Mouse (Mus musculus) olfactory bulb, adult 2 months (tissue): ENCODE results near the gene Spdye4c. TPM values are rescaled to one million over a fixed set of nuclear protein-coding genes. Genes with fewer than 3 reads are reported as not detected.

Experiments used
- H3K27ac ChIP-seq: fragments of 200-500 bp; 2 replicates; pipeline ENCODE4 v1.5.1; 2012; ENCODE audit warnings: low read depth, low read length; ENCODE audit not compliant: insufficient read depth
- H3K4me1 ChIP-seq: fragments of 200-500 bp; 2 replicates; pipeline ENCODE4 v1.6.1; 2012; ENCODE audit warnings: low read length; ENCODE audit not compliant: control insufficient read depth, insufficient read depth
- H3K4me3 ChIP-seq: fragments of 200-500 bp; 2 replicates; pipeline ENCODE4 v1.5.1; 2012; ENCODE audit warnings: mild to moderate bottlenecking, low read depth, low read length, moderate library complexity; ENCODE audit not compliant: insufficient read depth
- CTCF ChIP-seq: fragments of 200-500 bp; IDR thresholded peaks from 2 replicates; pipeline ENCODE4 v1.5.1; 2012; ENCODE audit warnings: low read depth, mild to moderate bottlenecking, low read length, moderate library complexity; ENCODE audit not compliant: insufficient read depth
- POLR2A ChIP-seq: fragments of 200-500 bp; IDR thresholded peaks from 2 replicates; pipeline ENCODE4 v1.6.1; 2012; ENCODE audit warnings: mild to moderate bottlenecking, low read depth, low read length, moderate library complexity; ENCODE audit not compliant: insufficient read depth
- WGBS: fragments of 180-500 bp; shearing (Covaris S2); methylation state at CpG from one replicate; pipeline ENCODE4 v1.1.7; 2018; 5-methylcytosine and 5-hydroxymethylcytosine counted together
- polyA plus RNA-seq: library from polyadenylated mRNA; stranded (reverse); fragments of >200 nt; gene quantifications from 2 replicates; pipeline ENCODE4 v1.2.4, GENCODE M21; 2012; ENCODE audit warnings: low replicate concordance; ENCODE audit not compliant: missing spikeins, insufficient read depth, insufficient read length

The Spdye4c gene
- polyA plus RNA-seq, 1 experiment = not detected

GRCm38 (mm10) chr2:128572726-128573624, 18.0 kb upstream of the Spdye4c start:
- H3K27ac ChIP-seq = no peak overlapping the region
- no peak for TF ChIP-seq POLR2A
- no peak for TF ChIP-seq CTCF
- H3K4me3 ChIP-seq = no peak overlapping the region
- H3K4me1 ChIP-seq = peaks cover 2% of the 10 kb centered on the region; the same call in 1 of the 2 replicates
- 41% methylated on average over 16 of the region's 16 CpGs for WGBS

DNA sequence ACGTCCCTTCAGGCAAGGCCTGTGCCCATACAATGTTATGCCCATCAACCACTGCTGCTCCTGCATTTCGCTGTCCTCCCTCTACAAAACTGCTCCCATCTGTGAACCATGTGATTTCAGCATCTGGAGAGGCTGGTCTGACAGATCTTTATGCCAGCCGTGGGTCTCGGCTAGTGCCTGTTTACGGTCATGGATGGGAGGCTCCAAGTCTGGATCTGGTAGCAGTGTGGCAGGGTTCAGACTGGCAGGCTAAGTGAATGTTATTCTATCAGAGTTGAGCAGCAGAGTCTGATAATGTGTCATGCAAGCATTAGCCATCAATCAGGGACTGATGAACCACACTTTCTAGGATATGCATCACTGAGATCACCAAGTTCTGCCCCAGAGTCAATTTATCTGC, 8.1 kb upstream of the Spdye4c start:
- no peak for TF ChIP-seq CTCF
- no peak for TF ChIP-seq POLR2A
- WGBS = 72% methylated on average over 5 of the region's 5 CpGs
- Histone ChIP-seq H3K27ac (no peak overlapping the region), H3K4me3 (no peak overlapping the region), H3K4me1 (no peaks in the 10 kb centered on the region)

DNA sequence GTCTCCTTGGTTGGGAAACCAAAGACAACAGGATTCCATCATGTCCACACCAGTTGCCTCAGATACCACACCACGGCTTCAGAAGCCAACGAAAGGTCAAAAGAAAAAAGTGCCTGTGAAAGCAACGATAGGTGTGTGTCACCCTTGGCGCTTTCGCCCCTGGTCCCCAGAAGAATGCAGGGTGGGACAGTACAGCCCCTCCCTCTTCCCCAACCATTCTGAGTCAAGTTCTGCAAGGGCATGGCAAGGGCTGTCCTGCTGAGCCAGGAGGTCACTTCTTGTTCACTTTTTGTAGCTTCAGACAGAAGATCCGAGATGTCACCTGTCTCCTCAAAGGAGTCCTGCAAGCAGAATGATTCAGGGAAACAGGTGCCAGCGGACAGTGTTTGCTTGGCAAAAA, 1.3 kb downstream of the Spdye4c start:
- no peaks in the 10 kb centered on the region for H3K4me1 ChIP-seq
- 96% methylated on average over 7 of the region's 7 CpGs for WGBS
- H3K27ac ChIP-seq = no peak overlapping the region
- H3K4me3 ChIP-seq = no peak overlapping the region
- TF ChIP-seq CTCF = no peak
- no peak for TF ChIP-seq POLR2A

GRCm38 (mm10) chr2:128601534-128601933, 10.5 kb downstream of the Spdye4c start:
- 40% methylated on average over 2 of the region's 2 CpGs for WGBS
- Histone ChIP-seq H3K4me1 (no peaks in the 10 kb centered on the region), H3K27ac (no peak overlapping the region), H3K4me3 (no peak overlapping the region)
- TF ChIP-seq CTCF = no peak
- no peak for TF ChIP-seq POLR2A

DNA sequence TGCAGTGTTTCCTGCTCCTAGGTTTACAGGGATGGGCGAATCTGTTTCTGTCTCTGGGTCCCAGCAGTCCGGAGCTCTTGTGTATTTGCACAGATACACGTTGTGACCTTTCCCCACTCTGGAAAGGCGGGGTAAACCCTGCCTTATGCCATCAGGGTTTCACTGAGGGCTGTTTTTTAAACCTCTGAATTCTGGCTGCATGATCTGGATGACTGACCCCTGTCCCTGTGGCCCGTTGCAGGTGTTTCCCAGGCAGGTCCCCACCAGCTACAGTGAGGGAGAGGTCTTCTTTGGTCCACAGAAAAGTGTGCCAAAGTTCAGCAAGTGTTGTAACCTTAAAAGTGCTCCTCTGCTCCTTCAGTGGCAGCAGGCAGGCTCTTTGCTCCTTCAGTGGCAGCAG, 18.3 kb downstream of the Spdye4c start:
- Histone ChIP-seq H3K4me1 (no peaks in the 10 kb centered on the region), H3K4me3 (no peak overlapping the region), H3K27ac (no peak overlapping the region)
- 80% methylated on average over 5 of the region's 5 CpGs for WGBS
- no peak for TF ChIP-seq POLR2A
- TF ChIP-seq CTCF = no peak

DNA sequence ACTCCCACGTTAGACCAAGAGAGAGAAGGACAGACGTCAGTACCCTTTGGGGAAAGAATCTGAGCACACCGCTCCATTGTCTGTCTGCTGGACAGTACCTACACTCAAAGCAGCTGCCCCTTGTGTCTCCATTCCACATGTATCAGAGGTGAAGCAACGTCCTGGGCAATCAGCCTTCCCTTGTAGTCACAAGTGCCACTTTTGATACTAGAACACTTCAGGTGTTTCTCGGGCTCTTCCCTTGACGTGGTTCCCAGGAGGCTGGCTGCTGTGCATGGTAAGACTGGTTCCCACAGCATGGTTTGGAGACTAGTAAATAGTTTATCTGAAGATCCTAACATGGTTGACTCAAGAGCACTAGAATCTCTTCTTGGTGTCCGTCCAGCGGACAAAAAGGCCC, 20.2 kb downstream of the Spdye4c start:
- 92% methylated on average over 8 of the region's 8 CpGs for WGBS
- TF ChIP-seq POLR2A (no peak), CTCF (no peak)
- Histone ChIP-seq H3K4me1 (no peaks in the 10 kb centered on the region), H3K4me3 (no peak overlapping the region), H3K27ac (no peak overlapping the region)

- 76% methylated on average over 7 of the region's 7 CpGs for WGBS
- TF ChIP-seq POLR2A (no peak), CTCF (no peak)
These were observed 21.3 kb downstream of the Spdye4c start for GRCm38 (mm10) chr2:128612275-128612674.

GRCm38 (mm10) chr2:128613365-128613764, 22.4 kb downstream of the Spdye4c start:
- Histone ChIP-seq H3K27ac (no peak overlapping the region), H3K4me1 (no peaks in the 10 kb centered on the region), H3K4me3 (no peak overlapping the region)
- 78% methylated on average over 5 of the region's 5 CpGs for WGBS
- TF ChIP-seq POLR2A (no peak), CTCF (no peak)

More at GRCm38 (mm10) chr2:128612275-128612674, 21.3 kb downstream of the Spdye4c start:
- no peaks in the 10 kb centered on the region for H3K4me1 ChIP-seq
- no peak overlapping the region for H3K27ac ChIP-seq
- H3K4me3 ChIP-seq = no peak overlapping the region

GRCm38 (mm10) chr2:128615366-128615765, 24.4 kb downstream of the Spdye4c start:
- 88% methylated on average over 4 of the region's 4 CpGs for WGBS
- no peak overlapping the region for H3K4me3 ChIP-seq
- TF ChIP-seq CTCF (no peak), POLR2A (no peak)
- H3K4me1 ChIP-seq = no peaks in the 10 kb centered on the region
- H3K27ac ChIP-seq = no peak overlapping the region
